Mouse (Mus musculus): Measurements from ENCODE around the gene Tgm4. TPM values are rescaled to one million over a fixed set of nuclear protein-coding genes. Genes with fewer than 3 reads are reported as not detected.

Tgm4 gene
- 0.61 and 0.81 TPM in 2 replicates for polyA plus RNA-seq (2015; fragmentation: Nextera tagmentation; extraction: Ambion mirVana)

GRCm38 (mm10) chr9:123034426-123034825, at the start of gene Tgm4:
TSS of gene Tgm4 (plus strand) at chr9:123034726.
- H3K27me3 ChIP-seq (replicated peaks; ENCODE audit: control insufficient read depth, insufficient read depth, low read length) = no peaks in the 10 kb centered on the region
- H3K36me3 ChIP-seq (ENCODE audit: control insufficient read depth, insufficient read depth, low read length) = no peaks in the 10 kb centered on the region
- no peaks in the 10 kb centered on the region for H3K9me3 ChIP-seq (ENCODE audit: control insufficient read depth, low read length)
- H3K27ac ChIP-seq (ENCODE audit: low read depth, low read length) = no peak within 1 kb of the TSS
- no peak within 1 kb of the TSS for H3K4me3 ChIP-seq (ENCODE audit: low read length)
- no peak within 1 kb of the TSS for H3K4me2 ChIP-seq (ENCODE audit: low read length)
- H3K4me1 ChIP-seq (ENCODE audit: control insufficient read depth, insufficient read depth, low read depth, low read length) = no peaks in the 10 kb centered on the region
- WGBS = 86% methylated on average over 4 of the region's 4 CpGs
- no peak within 1 kb of the TSS for H3K9ac ChIP-seq (ENCODE audit: low read depth, low read length)
- ATAC-seq = no peak

GRCm38 (mm10) chr9:122998406-122999192, 35.9 kb upstream of the Tgm4 start:
- Histone ChIP-seq H3K36me3 (ENCODE audit: control insufficient read depth, insufficient read depth, low read length) (no peaks in the 10 kb centered on the region), H3K27me3 (replicated peaks; ENCODE audit: control insufficient read depth, insufficient read depth, low read length) (no peaks in the 10 kb centered on the region), H3K4me3 (ENCODE audit: low read length) (no peak overlapping the region), H3K9ac (ENCODE audit: low read depth, low read length) (no peak overlapping the region), H3K9me3 (ENCODE audit: control insufficient read depth, low read length) (no peaks in the 10 kb centered on the region), H3K4me2 (ENCODE audit: low read length) (no peak overlapping the region), H3K4me1 (ENCODE audit: control insufficient read depth, insufficient read depth, low read depth, low read length) (no peaks in the 10 kb centered on the region), H3K27ac (ENCODE audit: low read depth, low read length) (no peak overlapping the region)
- WGBS = 95% methylated on average over 10 of the region's 10 CpGs
- no peak for ATAC-seq

- Histone ChIP-seq H3K4me1 (ENCODE audit: control insufficient read depth, insufficient read depth, low read depth, low read length) (no peaks in the 10 kb centered on the region), H3K9ac (ENCODE audit: low read depth, low read length) (no peak overlapping the region), H3K27me3 (replicated peaks; ENCODE audit: control insufficient read depth, insufficient read depth, low read length) (no peaks in the 10 kb centered on the region), H3K4me2 (ENCODE audit: low read length) (no peak overlapping the region), H3K4me3 (ENCODE audit: low read length) (no peak overlapping the region), H3K36me3 (ENCODE audit: control insufficient read depth, insufficient read depth, low read length) (no peaks in the 10 kb centered on the region), H3K9me3 (ENCODE audit: control insufficient read depth, low read length) (no peaks in the 10 kb centered on the region), H3K27ac (ENCODE audit: low read depth, low read length) (no peak overlapping the region)
- 97% methylated on average over 4 of the region's 4 CpGs for WGBS
- no peak for ATAC-seq
Observed at GRCm38 (mm10) chr9:122999193-122999586, 35.3 kb upstream of the Tgm4 start.

GRCm38 (mm10) chr9:123004718-123005117, 29.8 kb upstream of the Tgm4 start:
- ATAC-seq = no peak
- Histone ChIP-seq H3K36me3 (ENCODE audit: control insufficient read depth, insufficient read depth, low read length) (no peaks in the 10 kb centered on the region; the same call in 1 of the 2 replicates), H3K27ac (ENCODE audit: low read depth, low read length) (no peak overlapping the region), H3K4me3 (ENCODE audit: low read length) (no peak overlapping the region), H3K27me3 (replicated peaks; ENCODE audit: control insufficient read depth, insufficient read depth, low read length) (no peaks in the 10 kb centered on the region), H3K4me1 (ENCODE audit: control insufficient read depth, insufficient read depth, low read depth, low read length) (no peaks in the 10 kb centered on the region), H3K4me2 (ENCODE audit: low read length) (no peak overlapping the region), H3K9ac (ENCODE audit: low read depth, low read length) (no peak overlapping the region), H3K9me3 (ENCODE audit: control insufficient read depth, low read length) (no peaks in the 10 kb centered on the region)
- 93% methylated on average over 2 of the region's 2 CpGs for WGBS

- ATAC-seq = no peak
Observed at GRCm38 (mm10) chr9:123006071-123006470, 28.5 kb upstream of the Tgm4 start.

GRCm38 (mm10) chr9:123020995-123021631, 13.4 kb upstream of the Tgm4 start, which contains the start of gene Tmem42:
TSS of gene Tmem42 (plus strand) at chr9:123021326.
- ATAC-seq = peak; percentile 98
- 1% methylated on average over 48 of the region's 69 CpGs for WGBS
- H3K36me3 ChIP-seq (ENCODE audit: control insufficient read depth, insufficient read depth, low read length) = no peaks in the 10 kb centered on the region
- H3K4me1 ChIP-seq (ENCODE audit: control insufficient read depth, insufficient read depth, low read depth, low read length) = peaks cover 12% of the 10 kb centered on the region
- no peaks in the 10 kb centered on the region for H3K9me3 ChIP-seq (ENCODE audit: control insufficient read depth, low read length)
- peak within 1 kb of the TSS; percentile 84 for H3K4me2 ChIP-seq (ENCODE audit: low read length)
- peak within 1 kb of the TSS; percentile 62 for H3K4me3 ChIP-seq (ENCODE audit: low read length)
- H3K27me3 ChIP-seq (replicated peaks; ENCODE audit: control insufficient read depth, insufficient read depth, low read length) = no peaks in the 10 kb centered on the region
- H3K27ac ChIP-seq (ENCODE audit: low read depth, low read length) = peak within 1 kb of the TSS; percentile 85
- H3K9ac ChIP-seq (ENCODE audit: low read depth, low read length) = peak within 1 kb of the TSS; percentile 85

More at GRCm38 (mm10) chr9:123006071-123006470, 28.5 kb upstream of the Tgm4 start:
- Histone ChIP-seq H3K9me3 (ENCODE audit: control insufficient read depth, low read length) (no peaks in the 10 kb centered on the region), H3K4me1 (ENCODE audit: control insufficient read depth, insufficient read depth, low read depth, low read length) (no peaks in the 10 kb centered on the region), H3K4me2 (ENCODE audit: low read length) (no peak overlapping the region), H3K27me3 (replicated peaks; ENCODE audit: control insufficient read depth, insufficient read depth, low read length) (no peaks in the 10 kb centered on the region), H3K9ac (ENCODE audit: low read depth, low read length) (no peak overlapping the region), H3K4me3 (ENCODE audit: low read length) (no peak overlapping the region), H3K27ac (ENCODE audit: low read depth, low read length) (no peak overlapping the region), H3K36me3 (ENCODE audit: control insufficient read depth, insufficient read depth, low read length) (no peaks in the 10 kb centered on the region; the same call in 1 of the 2 replicates)
- WGBS = 77% methylated on average over 6 of the region's 6 CpGs

GRCm38 (mm10) chr9:123021636-123022379, 12.7 kb upstream of the Tgm4 start:
- WGBS = 42% methylated on average over 16 of the region's 24 CpGs
- peaks cover 12% of the 10 kb centered on the region for H3K4me1 ChIP-seq (ENCODE audit: control insufficient read depth, insufficient read depth, low read depth, low read length)
- H3K9me3 ChIP-seq (ENCODE audit: control insufficient read depth, low read length) = no peaks in the 10 kb centered on the region
- H3K36me3 ChIP-seq (ENCODE audit: control insufficient read depth, insufficient read depth, low read length) = no peaks in the 10 kb centered on the region
- H3K9ac ChIP-seq (ENCODE audit: low read depth, low read length) = peak overlapping the region; percentile 85
- H3K4me3 ChIP-seq (ENCODE audit: low read length) = peak overlapping the region; percentile 62
- H3K4me2 ChIP-seq (ENCODE audit: low read length) = peak overlapping the region; percentile 84
- H3K27ac ChIP-seq (ENCODE audit: low read depth, low read length) = peak overlapping the region; percentile 85
- no peaks in the 10 kb centered on the region for H3K27me3 ChIP-seq (replicated peaks; ENCODE audit: control insufficient read depth, insufficient read depth, low read length)
- ATAC-seq = peak; percentile 48

GRCm38 (mm10) chr9:123024201-123024600, 10.3 kb upstream of the Tgm4 start:
- no peak overlapping the region for H3K9ac ChIP-seq (ENCODE audit: low read depth, low read length)
- 90% methylated on average over 2 of the region's 2 CpGs for WGBS
- H3K36me3 ChIP-seq (ENCODE audit: control insufficient read depth, insufficient read depth, low read length) = no peaks in the 10 kb centered on the region
- no peaks in the 10 kb centered on the region for H3K9me3 ChIP-seq (ENCODE audit: control insufficient read depth, low read length)
- peaks cover 12% of the 10 kb centered on the region for H3K4me1 ChIP-seq (ENCODE audit: control insufficient read depth, insufficient read depth, low read depth, low read length)
- ATAC-seq = no peak
- no peaks in the 10 kb centered on the region for H3K27me3 ChIP-seq (replicated peaks; ENCODE audit: control insufficient read depth, insufficient read depth, low read length)
- H3K4me3 ChIP-seq (ENCODE audit: low read length) = no peak overlapping the region
- H3K4me2 ChIP-seq (ENCODE audit: low read length) = no peak overlapping the region
- H3K27ac ChIP-seq (ENCODE audit: low read depth, low read length) = no peak overlapping the region
